Mouse (Mus musculus): Measurements from ENCODE around the gene Olfr710. TPM values are rescaled to one million over a fixed set of nuclear protein-coding genes. Genes with fewer than 3 reads are reported as not detected.
"Not testable (repeated sequence)": the region's sequence is repeated elsewhere in the genome, so short reads cannot be mapped to it uniquely, and the experiment has no call there.

The Olfr710 gene
- total and polyA plus RNA-seq, 3 experiments, result not detected

GRCm38 (mm10) chr7:106907676-106908075 lies 40.4 kb downstream of the Olfr710 start, which contains the start of gene Olfr1532-ps1:
Gene Olfr1532-ps1, plus strand, starts transcription at chr7:106908001.
- H3K79me2 ChIP-seq (replicated peaks; ENCODE audit: control insufficient read depth, insufficient read depth, low read length), result no peaks in the 10 kb centered on the region
- H3K9ac ChIP-seq (ENCODE audit: low read depth, low read length), result no peak within 1 kb of the TSS
- intact Hi-C loops (cut with DNase I), result no loop called here
- H3K27me3 ChIP-seq (ENCODE audit: control insufficient read depth, insufficient read depth, low read length), result no peaks in the 10 kb centered on the region
- TF ChIP-seq CTCF (IDR thresholded peaks at IDR 0.05) (no peak), EP300 (IDR thresholded peaks at IDR 0.05; ENCODE audit: insufficient read depth, low read depth, low read length) (no peak), POLR2A (IDR thresholded peaks at IDR 0.05; ENCODE audit: insufficient read depth, low read depth, low read length) (no peak)
- H3K27ac ChIP-seq, result no peak within 1 kb of the TSS
- WGBS, result 36% methylated on average over 2 of the region's 2 CpGs
- no peak within 1 kb of the TSS for H3K4me3 ChIP-seq
- DNase-seq, result no peak
- H3K36me3 ChIP-seq (ENCODE audit: control insufficient read depth, insufficient read depth, low read length), result no peaks in the 10 kb centered on the region
- no peaks in the 10 kb centered on the region for H3K4me1 ChIP-seq (ENCODE audit: control insufficient read depth, insufficient read depth, low read length)

DNA sequence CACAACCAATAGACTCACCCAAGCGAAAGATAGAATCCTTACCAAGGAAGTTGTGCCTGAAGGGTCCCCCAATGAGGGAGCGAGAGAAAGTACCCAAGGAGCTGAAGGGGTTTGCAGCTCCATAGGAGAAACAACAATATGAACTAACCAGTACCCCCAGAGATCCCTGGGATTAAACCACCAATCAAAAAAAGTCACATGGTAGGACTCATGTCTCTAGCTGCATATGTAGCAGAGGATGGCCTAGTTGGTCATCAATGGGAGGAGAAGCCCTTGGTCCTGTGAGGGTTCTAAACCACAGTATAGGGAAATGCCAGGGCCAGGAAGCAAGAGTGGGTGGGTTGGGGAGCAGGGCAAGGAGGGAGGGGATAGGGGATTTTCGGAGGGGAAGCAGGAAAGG lies 47.0 kb downstream of the Olfr710 start, which contains the start of gene Olfr707:
TSS of gene Olfr707 (minus strand) at position 101 of the 400 bp plus-strand sequence.
- H3K79me2 ChIP-seq (replicated peaks; ENCODE audit: control insufficient read depth, insufficient read depth, low read length); H3K4me3 ChIP-seq; DNase-seq; H3K4me1 ChIP-seq (ENCODE audit: control insufficient read depth, insufficient read depth, low read length); H3K9ac ChIP-seq (ENCODE audit: low read depth, low read length); H3K36me3 ChIP-seq (ENCODE audit: control insufficient read depth, insufficient read depth, low read length); intact Hi-C loops (cut with DNase I); H3K27ac ChIP-seq; H3K27me3 ChIP-seq (ENCODE audit: control insufficient read depth, insufficient read depth, low read length): not testable (repeated sequence)
- 69% methylated on average over 3 of the region's 3 CpGs for WGBS

Other genes with a start within 250 kb of the Olfr710 start
- gene Olfr695, start 231.9 kb downstream of the Olfr710 start, total RNA-seq (2021), result not detected
- not detected in 2 replicates for gene Olfr695, start 231.9 kb downstream of the Olfr710 start, polyA plus RNA-seq (2012; rRNA removed)
- not detected for gene Olfr697, start 205.9 kb downstream of the Olfr710 start, total RNA-seq (2021)
- gene Olfr697, start 205.9 kb downstream of the Olfr710 start, polyA plus RNA-seq (2012; rRNA removed), result not detected in 2 replicates
- gene Olfr698, start 192.9 kb downstream of the Olfr710 start, total RNA-seq (2021), result not detected
- gene Olfr698, start 192.9 kb downstream of the Olfr710 start, polyA plus RNA-seq (2012; rRNA removed), result not detected in 2 replicates
- gene Olfr699, start 155.1 kb downstream of the Olfr710 start, total RNA-seq (2021), result not detected
- gene Olfr699, start 155.1 kb downstream of the Olfr710 start, polyA plus RNA-seq (2012; rRNA removed), result not detected in 2 replicates
- not detected for gene Olfr700, start 139.5 kb downstream of the Olfr710 start, total RNA-seq (2021)
- not detected in 2 replicates for gene Olfr700, start 139.5 kb downstream of the Olfr710 start, polyA plus RNA-seq (2012; rRNA removed)
- not detected for gene Olfr701, start 134.2 kb downstream of the Olfr710 start, total RNA-seq (2021)
- not detected in 2 replicates for gene Olfr701, start 134.2 kb downstream of the Olfr710 start, polyA plus RNA-seq (2012; rRNA removed)
- not detected for gene Olfr702, start 114.4 kb downstream of the Olfr710 start, total RNA-seq (2021)
- gene Olfr702, start 114.4 kb downstream of the Olfr710 start, polyA plus RNA-seq (2012; rRNA removed), result not detected in 2 replicates
- not detected for gene Olfr703, start 105.0 kb downstream of the Olfr710 start, total RNA-seq (2021)
- gene Olfr703, start 105.0 kb downstream of the Olfr710 start, polyA plus RNA-seq (2012; rRNA removed), result not detected in 2 replicates
- not detected for gene Olfr704, start 85.1 kb downstream of the Olfr710 start, total RNA-seq (2021)
- gene Olfr704, start 85.1 kb downstream of the Olfr710 start, polyA plus RNA-seq (2012; rRNA removed), result not detected in 2 replicates
- not detected for gene Olfr705, start 71.4 kb downstream of the Olfr710 start, total RNA-seq (2021)
- gene Olfr705, start 71.4 kb downstream of the Olfr710 start, polyA plus RNA-seq (2012; rRNA removed), result not detected in 2 replicates
- gene Olfr706, start 60.1 kb downstream of the Olfr710 start, total RNA-seq (2021), result not detected
- gene Olfr706, start 60.1 kb downstream of the Olfr710 start, polyA plus RNA-seq (2012; rRNA removed), result not detected in 2 replicates
- gene Olfr707, start 47.1 kb downstream of the Olfr710 start, total RNA-seq (2021), result not detected
- not detected in 2 replicates for gene Olfr707, start 47.1 kb downstream of the Olfr710 start, polyA plus RNA-seq (2012; rRNA removed)
- gene Olfr1532-ps1, start 40.3 kb downstream of the Olfr710 start, total RNA-seq (2021), result not detected
- gene Olfr1532-ps1, start 40.3 kb downstream of the Olfr710 start, polyA plus RNA-seq (2012; rRNA removed), result not detected in 2 replicates
- gene Olfr709-ps1, start 16.1 kb downstream of the Olfr710 start, total RNA-seq (2021), result not detected
- not detected in 2 replicates for gene Olfr709-ps1, start 16.1 kb downstream of the Olfr710 start, polyA plus RNA-seq (2012; rRNA removed)
- gene Olfr6, start 15.6 kb upstream of the Olfr710 start, total RNA-seq (2021), result not detected
- not detected in 2 replicates for gene Olfr6, start 15.6 kb upstream of the Olfr710 start, polyA plus RNA-seq (2012; rRNA removed)
- not detected for gene Olfr711, start 27.1 kb upstream of the Olfr710 start, total RNA-seq (2021)
- gene Olfr711, start 27.1 kb upstream of the Olfr710 start, polyA plus RNA-seq (2012; rRNA removed), result not detected in 2 replicates
- gene Olfr2, start 57.8 kb upstream of the Olfr710 start, total RNA-seq (2021), result not detected
- gene Olfr2, start 57.8 kb upstream of the Olfr710 start, polyA plus RNA-seq (2012; rRNA removed), result not detected in 2 replicates
- not detected for gene Olfr713, start 82.9 kb upstream of the Olfr710 start, total RNA-seq (2021)
- not detected in 2 replicates for gene Olfr713, start 82.9 kb upstream of the Olfr710 start, polyA plus RNA-seq (2012; rRNA removed)
- gene Olfr714, start 122.7 kb upstream of the Olfr710 start, total RNA-seq (2021), result not detected
- not detected in 2 replicates for gene Olfr714, start 122.7 kb upstream of the Olfr710 start, polyA plus RNA-seq (2012; rRNA removed)
- gene Olfr17, start 144.9 kb upstream of the Olfr710 start, total RNA-seq (2021), result not detected
- not detected in 2 replicates for gene Olfr17, start 144.9 kb upstream of the Olfr710 start, polyA plus RNA-seq (2012; rRNA removed)
- not detected for gene Olfr715b, start 162.1 kb upstream of the Olfr710 start, total RNA-seq (2021)
- not detected in 2 replicates for gene Olfr715b, start 162.1 kb upstream of the Olfr710 start, polyA plus RNA-seq (2012; rRNA removed)
- not detected for gene Olfr715, start 182.8 kb upstream of the Olfr710 start, total RNA-seq (2021)
- gene Olfr715, start 182.8 kb upstream of the Olfr710 start, polyA plus RNA-seq (2012; rRNA removed), result not detected in 2 replicates
- gene Olfr716, start 190.0 kb upstream of the Olfr710 start, total RNA-seq (2021), result not detected
- gene Olfr716, start 190.0 kb upstream of the Olfr710 start, polyA plus RNA-seq (2012; rRNA removed), result not detected in 2 replicates
- not detected for gene Nlrp14, start 218.7 kb upstream of the Olfr710 start, total RNA-seq (2021)
- not detected in 2 replicates for gene Nlrp14, start 218.7 kb upstream of the Olfr710 start, polyA plus RNA-seq (2012; rRNA removed)